Mouse (Mus musculus) liver, postnatal 0 days (tissue): ENCODE measurements around the gene Lrmda.

Source experiments
- CTCF ChIP-seq: sonication (generic); IDR thresholded peaks from 2 replicates; pipeline ENCODE4 v1.5.1; 2016; ENCODE audit warnings: antibody characterized with exemption, low read depth
- EP300 ChIP-seq: IDR thresholded peaks from 2 replicates; pipeline ENCODE4 v1.6.1; 2016; ENCODE audit warnings: antibody characterized with exemption, low read depth, mild to moderate bottlenecking

DNA sequence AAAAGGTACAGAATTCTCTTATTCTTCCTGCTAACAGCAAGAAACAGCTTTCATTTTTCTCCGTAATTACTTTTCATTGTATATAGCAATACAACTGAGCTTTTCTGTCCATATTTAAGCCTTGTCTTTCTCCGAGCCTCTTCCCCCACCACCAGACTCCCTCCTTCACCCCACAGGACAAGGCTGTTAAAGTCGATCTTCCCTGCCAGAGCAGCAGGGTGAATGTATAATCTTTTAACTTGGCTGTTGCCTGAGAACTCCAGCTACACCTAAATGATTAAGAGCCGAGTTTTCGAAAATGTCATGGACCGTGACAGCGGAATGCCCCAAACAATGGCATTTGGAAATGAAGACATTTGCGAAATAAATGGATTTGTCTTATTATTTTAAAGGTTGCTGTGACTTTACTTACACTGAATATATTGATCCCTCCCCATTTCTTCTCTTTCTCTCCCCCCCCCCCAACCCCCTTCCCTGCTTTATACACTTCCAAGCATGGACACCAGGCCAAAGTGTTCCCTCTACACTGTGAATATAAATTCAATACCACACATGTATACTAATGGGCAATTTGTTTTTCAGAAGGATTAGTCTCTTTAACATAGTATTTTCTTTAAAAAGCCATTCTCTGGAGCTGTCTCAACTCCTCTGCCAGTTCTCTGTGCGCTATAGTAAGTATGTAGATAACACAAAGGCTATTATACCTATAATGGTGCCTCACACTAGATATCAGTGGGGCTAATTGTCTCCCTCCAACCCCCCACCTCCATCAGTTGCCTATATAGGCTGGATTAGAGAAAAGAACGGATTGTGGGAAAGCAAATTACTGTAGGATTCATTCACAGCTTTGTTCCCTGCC lies 1075.9 kb downstream of the Lrmda start:
- TF ChIP-seq EP300 (no peak), CTCF (no peak)
